Comparison of ENCODE assay signal across 39 mouse cellular contexts in genomic region chr11:105409408-105409807, GRCm38 (mm10). TPM values are rescaled to one million over a fixed set of nuclear protein-coding genes. Genes with fewer than 3 reads are reported as not detected.
"Had no signal": no experiment of that assay in that cellular context is flagged by ENCODE, and none has a peak within 500 bp of the region (broad histone marks: within the 10 kb centered on the region; RNA-seq: fewer than 3 reads in every experiment).

No protein-coding gene starts in this region.

- H3K9ac ChIP-seq: heart, embryonic 12.5 days; heart, embryonic 13.5 days; heart, embryonic 15.5 days; hindbrain, embryonic 12.5 days; hindbrain, embryonic 13.5 days; hindbrain, embryonic 14.5 days; hindbrain, embryonic 15.5 days; intestine, embryonic 15.5 days; kidney, embryonic 15.5 days had no signal

- H3K4me3 ChIP-seq: heart, embryonic 10.5 days; heart, embryonic 12.5 days; heart, embryonic 13.5 days; heart, embryonic 15.5 days; hindbrain, embryonic 10.5 days; hindbrain, embryonic 12.5 days; hindbrain, embryonic 13.5 days; hindbrain, embryonic 15.5 days; intestine, embryonic 15.5 days; kidney, embryonic 15.5 days; layer of hippocampus, adult 2 months had no signal

- H3K4me2 ChIP-seq: heart, embryonic 11.5 days; heart, embryonic 12.5 days; heart, embryonic 13.5 days; heart, embryonic 15.5 days; hindbrain, embryonic 12.5 days; hindbrain, embryonic 13.5 days; hindbrain, embryonic 14.5 days; hindbrain, embryonic 15.5 days; intestine, embryonic 15.5 days; kidney, embryonic 15.5 days had no signal

- H3K9me3 ChIP-seq: heart, embryonic 10.5 days; heart, embryonic 12.5 days; heart, embryonic 13.5 days; heart, embryonic 15.5 days; hindbrain, embryonic 10.5 days; hindbrain, embryonic 12.5 days; hindbrain, embryonic 13.5 days; hindbrain, embryonic 15.5 days; intestine, embryonic 15.5 days; kidney, embryonic 15.5 days had no signal

- DNase-seq: heart, postnatal 10 days; heart, postnatal 14 days; heart, postnatal 36 days; heart, postnatal 4 days; kidney, adult 11 months; kidney, adult 18-20 months; kidney, adult 2 months; kidney, adult 8-10 months; kidney, adult 9 months; kidney, postnatal 10 days; kidney, postnatal 14 days; kidney, postnatal 25 days; kidney, postnatal 36 days; kidney, postnatal 4 days; layer of hippocampus, adult 9-11 months; layer of hippocampus, postnatal 36 days had no signal

- H3K27me3 ChIP-seq: heart, embryonic 12.5 days; heart, embryonic 13.5 days; heart, embryonic 15.5 days; hindbrain, embryonic 12.5 days; hindbrain, embryonic 13.5 days; hindbrain, embryonic 15.5 days; intestine, embryonic 15.5 days; kidney, embryonic 15.5 days had no signal

- H3K27ac ChIP-seq: heart, embryonic 10.5 days; heart, embryonic 13.5 days; heart, embryonic 15.5 days; hindbrain, embryonic 10.5 days; hindbrain, embryonic 12.5 days; hindbrain, embryonic 13.5 days; hindbrain, embryonic 14.5 days; hindbrain, embryonic 15.5 days; hindbrain, postnatal 0 days; intestine, embryonic 15.5 days; kidney, embryonic 15.5 days; kidney, postnatal 0 days; layer of hippocampus, adult 2 months had no signal

- H3K36me3 ChIP-seq: heart, embryonic 10.5 days; heart, embryonic 12.5 days; heart, embryonic 13.5 days; heart, embryonic 15.5 days; hindbrain, embryonic 10.5 days; hindbrain, embryonic 12.5 days; hindbrain, embryonic 13.5 days; hindbrain, embryonic 15.5 days; intestine, embryonic 15.5 days; kidney, embryonic 15.5 days had no signal

RNA-seq across cellular contexts. Expression of gene March10, which starts 47.1 kb away (rescaled TPM):
- total RNA-seq: heart, postnatal 10 days; heart, postnatal 14 days; heart, postnatal 25 days; heart, postnatal 36 days; hematopoietic stem cell, adult 5-6 weeks had no signal
- polyA plus RNA-seq: heart, embryonic 15.5 days; heart, postnatal 0 days; inflammation-experienced regulatory T-cells, adult 6 months; intestine, embryonic 14.5 days; intestine, embryonic 15.5 days; intestine, postnatal 0 days; kidney, embryonic 14.5 days; large intestine, adult 2 months had no signal
